Mouse (Mus musculus): Measurements from ENCODE around the gene Ly6g6e. TPM values are rescaled to one million over a fixed set of nuclear protein-coding genes. Genes with fewer than 3 reads are reported as not detected.
"Not testable (repeated sequence)": the region's sequence is repeated elsewhere in the genome, so short reads cannot be mapped to it uniquely, and the experiment has no call there.

Ly6g6e gene
- 10.1 and 10.7 TPM in 2 replicates for polyA plus RNA-seq (2014; fragmentation: Nextera tagmentation; extraction: Ambion mirVana)

DNA sequence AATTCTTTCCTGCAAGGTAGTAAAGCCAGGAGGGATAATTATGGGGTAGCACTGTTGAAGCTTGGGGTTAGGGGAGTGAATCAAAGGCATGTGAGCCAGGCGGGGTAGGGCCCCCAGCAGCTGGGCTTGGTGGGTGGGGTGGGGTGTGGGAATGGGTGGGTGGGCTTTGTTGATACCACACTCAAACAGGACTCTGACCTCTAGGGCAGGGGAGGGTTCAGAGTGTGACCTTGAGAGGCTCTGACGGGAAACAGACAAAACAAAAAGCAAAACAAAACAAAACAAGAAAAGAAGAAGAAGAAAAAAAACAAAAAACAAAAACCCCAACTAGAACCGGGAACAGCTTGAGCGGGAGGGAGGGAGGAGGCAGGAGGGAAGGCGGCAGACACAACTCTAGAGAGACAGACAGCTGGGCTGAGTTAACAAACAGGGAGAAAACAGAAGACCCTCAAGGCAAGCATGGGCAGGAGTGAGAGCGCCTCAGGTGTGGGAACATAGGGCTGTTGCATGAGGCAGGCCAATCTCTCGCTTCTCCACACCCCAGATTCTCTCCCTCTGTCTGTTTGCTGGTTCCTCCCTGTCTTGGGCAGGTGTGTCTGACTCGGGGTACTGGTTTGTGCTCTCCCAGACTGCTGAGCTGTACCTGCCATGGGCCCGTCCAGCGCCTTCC lies at the start of gene Ly6g6e:
Gene Ly6g6e (plus strand): TSS at position 396 of the 670 bp plus-strand sequence.
- Histone ChIP-seq H3K4me1 (ENCODE audit: control insufficient read depth, insufficient read depth, low read length) (peaks cover 11% of the 10 kb centered on the region; the same call in 1 of the 2 replicates), H3K36me3 (ENCODE audit: control insufficient read depth, insufficient read depth, low read length) (no peaks in the 10 kb centered on the region), H3K27ac (ENCODE audit: low read depth, low read length) (peak within 1 kb of the TSS; percentile 52; the same call in 1 of the 2 replicates), H3K9ac (ENCODE audit: low read length) (peak within 1 kb of the TSS; percentile 41; the same call in 1 of the 2 replicates), H3K27me3 (replicated peaks; ENCODE audit: control insufficient read depth, insufficient read depth, low read length) (no peaks in the 10 kb centered on the region), H3K4me3 (ENCODE audit: low read depth, low read length) (peak within 1 kb of the TSS; percentile 4; the same call in 1 of the 2 replicates), H3K9me3 (replicated peaks; ENCODE audit: control insufficient read depth, low read length) (no peaks in the 10 kb centered on the region), H3K4me2 (ENCODE audit: low read length) (peak within 1 kb of the TSS; percentile 35)
- WGBS, result 30% methylated on average over 10 of the region's 10 CpGs
- DNase-seq (ENCODE audit: low spot score) (peak; percentile 70), ATAC-seq (peak; percentile 84)

DNA sequence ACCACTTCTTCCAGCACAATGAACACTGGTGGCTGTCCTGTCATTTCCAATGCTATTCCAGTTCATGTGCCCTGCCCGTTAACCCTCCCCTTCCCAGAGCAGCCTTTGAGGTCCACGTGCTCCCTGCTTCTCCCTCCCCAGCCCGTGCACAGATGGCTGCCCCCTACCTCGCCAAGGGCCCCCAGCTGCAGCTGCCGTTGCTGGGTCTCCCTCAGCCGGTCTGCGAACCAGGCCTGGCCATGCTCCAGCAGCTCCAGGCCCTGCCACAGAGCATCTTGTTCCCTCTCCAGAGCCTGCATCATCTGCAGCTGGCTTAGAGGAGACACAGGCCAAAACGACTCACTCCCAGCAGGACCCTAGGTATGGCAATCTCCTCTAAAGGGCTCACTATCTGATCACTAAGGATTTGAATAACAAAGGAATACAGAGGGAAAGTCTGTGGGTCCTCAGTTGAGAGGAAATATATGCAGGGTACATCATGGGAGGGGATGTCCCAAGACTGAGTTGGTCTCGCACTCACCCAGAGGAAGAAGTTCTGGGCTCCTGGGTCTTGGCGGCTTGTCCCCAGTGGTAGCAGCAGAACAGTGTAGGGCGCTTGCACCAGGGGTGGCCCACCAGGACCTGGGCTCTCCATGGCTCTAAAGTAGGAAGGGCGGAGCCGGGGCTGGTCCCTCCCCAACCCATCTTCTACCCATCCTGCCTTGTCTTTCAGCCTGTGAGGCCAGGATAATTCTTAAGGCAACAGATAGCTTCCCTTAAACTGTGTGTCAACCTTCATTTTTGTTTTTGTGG lies 49.2 kb upstream of the Ly6g6e start, which contains the start of gene Sapcd1:
Gene Sapcd1 (minus strand): TSS at position 740 of the 792 bp plus-strand sequence.
- Histone ChIP-seq H3K27me3 (replicated peaks; ENCODE audit: control insufficient read depth, insufficient read depth, low read length) (no peaks in the 10 kb centered on the region), H3K4me2 (ENCODE audit: low read length) (peak within 1 kb of the TSS; percentile 16; the same call in 1 of the 2 replicates), H3K27ac (ENCODE audit: low read depth, low read length) (peak within 1 kb of the TSS; percentile 80), H3K4me3 (ENCODE audit: low read depth, low read length) (no peak within 1 kb of the TSS), H3K9me3 (replicated peaks; ENCODE audit: control insufficient read depth, low read length) (no peaks in the 10 kb centered on the region), H3K4me1 (ENCODE audit: control insufficient read depth, insufficient read depth, low read length) (peaks cover 11% of the 10 kb centered on the region), H3K9ac (ENCODE audit: low read length) (peak within 1 kb of the TSS; percentile 45; the same call in 1 of the 2 replicates), H3K36me3 (ENCODE audit: control insufficient read depth, insufficient read depth, low read length) (no peaks in the 10 kb centered on the region)
- WGBS, result 28% methylated on average over 13 of the region's 13 CpGs
- ATAC-seq (peak; percentile 93), DNase-seq (ENCODE audit: low spot score) (peak; percentile 82)

DNA sequence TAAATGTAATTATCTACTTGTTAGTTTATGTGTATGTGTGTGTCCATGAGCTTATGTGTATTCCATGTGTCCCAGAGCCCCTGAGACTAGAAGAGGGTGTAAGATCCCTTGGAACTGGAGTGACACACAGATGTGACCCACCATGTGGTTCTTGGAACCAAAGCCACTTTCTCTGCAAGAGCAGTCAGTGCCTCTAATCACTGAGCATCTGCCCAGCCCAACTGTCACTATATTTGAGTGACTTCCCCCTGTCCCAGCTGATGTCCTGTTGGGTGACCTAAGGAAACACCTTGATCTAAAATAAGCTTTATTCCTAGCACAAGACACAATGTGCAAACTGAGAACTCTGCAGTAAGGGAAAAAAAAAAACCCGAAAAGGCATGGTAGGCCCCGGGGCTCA lies 48.4 kb upstream of the Ly6g6e start:
- Histone ChIP-seq H3K9me3 (replicated peaks; ENCODE audit: control insufficient read depth, low read length) (no peaks in the 10 kb centered on the region), H3K27me3 (replicated peaks; ENCODE audit: control insufficient read depth, insufficient read depth, low read length) (no peaks in the 10 kb centered on the region), H3K9ac (ENCODE audit: low read length) (no peak overlapping the region), H3K4me1 (ENCODE audit: control insufficient read depth, insufficient read depth, low read length) (peaks cover 11% of the 10 kb centered on the region), H3K4me2 (ENCODE audit: low read length) (no peak overlapping the region), H3K27ac (ENCODE audit: low read depth, low read length) (no peak overlapping the region), H3K36me3 (ENCODE audit: control insufficient read depth, insufficient read depth, low read length) (no peaks in the 10 kb centered on the region), H3K4me3 (ENCODE audit: low read depth, low read length) (no peak overlapping the region)
- no peak for DNase-seq (ENCODE audit: low spot score)
- 84% methylated on average over 2 of the region's 2 CpGs for WGBS
- no peak for ATAC-seq

DNA sequence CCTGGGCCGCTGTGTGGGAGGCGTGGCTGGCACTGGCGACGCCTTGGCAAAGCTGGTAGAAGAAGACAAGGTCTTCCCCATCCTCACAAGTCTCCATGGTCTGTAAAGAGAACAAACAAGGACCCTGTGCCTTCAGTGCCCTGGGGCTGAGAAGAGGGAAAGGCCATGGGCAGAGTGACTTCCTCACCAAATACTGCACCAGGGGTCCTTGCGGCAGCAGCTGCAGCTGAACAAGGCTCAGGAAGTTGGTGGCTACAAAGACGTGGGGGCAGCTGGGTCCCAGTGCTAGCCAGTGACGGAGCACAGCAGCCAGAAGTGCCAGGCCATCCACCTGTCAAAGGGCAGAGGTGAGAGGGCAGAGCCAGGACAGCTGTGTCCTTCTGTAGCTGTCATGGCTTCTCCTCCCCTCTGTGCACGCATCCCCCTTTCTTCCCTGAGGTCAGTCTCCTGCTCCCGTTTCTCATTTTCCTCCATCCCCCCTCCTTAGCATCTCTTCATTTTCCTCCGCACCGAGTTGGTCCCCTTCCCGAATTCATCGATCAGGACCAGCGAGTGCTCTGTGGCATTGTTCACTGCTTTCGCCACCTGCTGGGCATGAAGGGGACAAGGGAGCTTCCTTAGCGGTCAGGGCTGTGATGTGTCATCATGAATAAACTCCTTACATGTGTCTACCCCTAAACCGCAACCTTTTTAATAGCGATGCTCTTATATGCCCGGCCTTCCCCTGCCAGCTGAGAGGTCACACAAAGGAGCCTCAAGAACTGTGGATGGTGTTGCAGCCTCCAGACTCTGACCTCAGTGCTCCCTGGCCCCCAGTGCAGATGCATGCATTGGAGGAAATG lies 46.8 kb upstream of the Ly6g6e start:
- ATAC-seq (no peak), DNase-seq (ENCODE audit: low spot score) (no peak)
- no peak overlapping the region for H3K27ac ChIP-seq (ENCODE audit: low read depth, low read length)
- H3K4me1 ChIP-seq (ENCODE audit: control insufficient read depth, insufficient read depth, low read length), result peaks cover 11% of the 10 kb centered on the region
- WGBS, result 32% methylated on average over 19 of the region's 19 CpGs
- no peaks in the 10 kb centered on the region for H3K36me3 ChIP-seq (ENCODE audit: control insufficient read depth, insufficient read depth, low read length)
- H3K9ac ChIP-seq (ENCODE audit: low read length), result no peak overlapping the region
- no peaks in the 10 kb centered on the region for H3K9me3 ChIP-seq (replicated peaks; ENCODE audit: control insufficient read depth, low read length)
- H3K27me3 ChIP-seq (replicated peaks; ENCODE audit: control insufficient read depth, insufficient read depth, low read length), result no peaks in the 10 kb centered on the region
- peak overlapping the region; percentile 0; the same call in 1 of the 2 replicates for H3K4me2 ChIP-seq (ENCODE audit: low read length)
- H3K4me3 ChIP-seq (ENCODE audit: low read depth, low read length), result no peak overlapping the region

DNA sequence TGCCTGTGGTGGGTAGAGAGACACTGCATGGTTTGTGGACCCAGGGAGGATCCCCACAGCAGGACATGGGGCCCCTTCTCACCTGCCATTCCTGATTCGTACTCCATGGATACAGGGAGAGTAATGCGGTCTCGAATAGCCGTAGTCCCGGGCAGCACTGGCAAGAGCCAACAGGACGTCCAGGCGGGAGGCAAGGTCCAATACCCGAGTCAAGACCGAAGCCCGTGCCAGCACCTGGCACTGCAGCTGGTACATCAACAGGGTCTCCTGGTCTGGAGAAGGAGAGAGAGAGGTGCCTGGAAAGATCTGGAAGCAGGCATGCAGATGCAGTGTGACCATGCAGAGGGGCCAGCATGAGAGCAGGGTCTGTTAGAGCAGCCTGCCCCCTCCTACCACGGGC lies 45.4 kb upstream of the Ly6g6e start:
- no peaks in the 10 kb centered on the region for H3K27me3 ChIP-seq (replicated peaks; ENCODE audit: control insufficient read depth, insufficient read depth, low read length)
- ATAC-seq (no peak), DNase-seq (ENCODE audit: low spot score) (no peak)
- no peak overlapping the region for H3K9ac ChIP-seq (ENCODE audit: low read length)
- H3K36me3 ChIP-seq (ENCODE audit: control insufficient read depth, insufficient read depth, low read length), result no peaks in the 10 kb centered on the region
- H3K27ac ChIP-seq (ENCODE audit: low read depth, low read length), result no peak overlapping the region
- no peak overlapping the region for H3K4me2 ChIP-seq (ENCODE audit: low read length)
- H3K4me1 ChIP-seq (ENCODE audit: control insufficient read depth, insufficient read depth, low read length), result peaks cover 8% of the 10 kb centered on the region; the same call in 1 of the 2 replicates
- no peaks in the 10 kb centered on the region for H3K9me3 ChIP-seq (replicated peaks; ENCODE audit: control insufficient read depth, low read length)
- WGBS, result 87% methylated on average over 11 of the region's 11 CpGs
- no peak overlapping the region for H3K4me3 ChIP-seq (ENCODE audit: low read depth, low read length)

DNA sequence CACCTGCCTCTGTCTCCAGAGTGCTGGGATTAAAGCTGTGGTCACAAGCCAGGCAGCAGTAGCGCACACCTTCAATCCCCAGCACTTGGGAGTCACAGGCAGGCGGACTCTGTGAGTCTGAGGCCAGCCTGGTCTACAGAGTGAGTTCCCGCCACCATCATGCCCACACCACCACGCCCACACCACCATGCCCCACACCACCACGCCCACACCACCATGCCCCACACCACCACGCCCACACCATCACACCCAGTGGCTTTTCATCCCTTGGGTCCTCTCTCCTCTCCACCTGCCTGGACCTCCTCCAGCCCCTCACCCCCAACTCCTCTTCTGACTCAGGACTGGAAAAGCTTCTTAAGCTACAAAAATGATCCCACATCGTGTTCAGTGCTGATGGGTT lies 44.8 kb upstream of the Ly6g6e start:
- 91% methylated on average over 7 of the region's 7 CpGs for WGBS
- Histone ChIP-seq H3K9ac (ENCODE audit: low read length) (no peak overlapping the region), H3K27me3 (replicated peaks; ENCODE audit: control insufficient read depth, insufficient read depth, low read length) (no peaks in the 10 kb centered on the region), H3K9me3 (replicated peaks; ENCODE audit: control insufficient read depth, low read length) (no peaks in the 10 kb centered on the region), H3K36me3 (ENCODE audit: control insufficient read depth, insufficient read depth, low read length) (no peaks in the 10 kb centered on the region), H3K27ac (ENCODE audit: low read depth, low read length) (no peak overlapping the region), H3K4me2 (ENCODE audit: low read length) (no peak overlapping the region), H3K4me1 (ENCODE audit: control insufficient read depth, insufficient read depth, low read length) (peaks cover 8% of the 10 kb centered on the region; the same call in 1 of the 2 replicates), H3K4me3 (ENCODE audit: low read depth, low read length) (no peak overlapping the region)
- DNase-seq (ENCODE audit: low spot score) (no peak), ATAC-seq (no peak)

DNA sequence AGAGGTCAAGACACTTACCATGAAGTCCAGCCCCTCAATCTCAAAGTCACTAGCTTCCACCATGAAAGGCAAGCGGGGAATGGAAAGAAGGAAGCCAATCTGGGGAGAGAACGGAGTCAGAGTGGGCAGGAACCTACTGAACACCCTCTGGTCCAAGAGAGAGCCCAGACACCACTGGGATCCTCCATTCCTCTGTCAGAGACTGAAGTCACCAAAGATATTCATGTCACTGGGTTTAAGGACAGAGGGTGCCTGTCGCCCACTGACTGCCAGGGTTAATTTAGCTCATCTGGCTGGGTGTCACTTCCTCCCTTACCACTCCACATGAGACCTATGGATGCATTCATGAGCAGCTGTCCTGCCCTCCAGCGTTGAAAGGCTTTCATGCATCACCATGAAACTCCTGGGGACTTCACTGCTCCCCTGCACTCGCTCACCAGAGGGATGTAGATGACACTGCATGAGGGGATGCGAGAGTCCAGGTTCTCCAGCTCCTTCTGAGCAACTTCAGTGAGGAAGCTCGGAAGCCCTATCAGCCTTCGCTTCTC lies 44.3 kb upstream of the Ly6g6e start:
- H3K27ac ChIP-seq (ENCODE audit: low read depth, low read length), result no peak overlapping the region
- peaks cover 6% of the 10 kb centered on the region; the same call in 1 of the 2 replicates for H3K4me1 ChIP-seq (ENCODE audit: control insufficient read depth, insufficient read depth, low read length)
- no peak for ATAC-seq
- H3K36me3 ChIP-seq (ENCODE audit: control insufficient read depth, insufficient read depth, low read length), result no peaks in the 10 kb centered on the region
- no peak overlapping the region for H3K9ac ChIP-seq (ENCODE audit: low read length)
- no peaks in the 10 kb centered on the region for H3K9me3 ChIP-seq (replicated peaks; ENCODE audit: control insufficient read depth, low read length)
- 79% methylated on average over 8 of the region's 8 CpGs for WGBS
- no peak for DNase-seq (ENCODE audit: low spot score)
- H3K27me3 ChIP-seq (replicated peaks; ENCODE audit: control insufficient read depth, insufficient read depth, low read length), result no peaks in the 10 kb centered on the region
- no peak overlapping the region for H3K4me3 ChIP-seq (ENCODE audit: low read depth, low read length)
- H3K4me2 ChIP-seq (ENCODE audit: low read length), result no peak overlapping the region

DNA sequence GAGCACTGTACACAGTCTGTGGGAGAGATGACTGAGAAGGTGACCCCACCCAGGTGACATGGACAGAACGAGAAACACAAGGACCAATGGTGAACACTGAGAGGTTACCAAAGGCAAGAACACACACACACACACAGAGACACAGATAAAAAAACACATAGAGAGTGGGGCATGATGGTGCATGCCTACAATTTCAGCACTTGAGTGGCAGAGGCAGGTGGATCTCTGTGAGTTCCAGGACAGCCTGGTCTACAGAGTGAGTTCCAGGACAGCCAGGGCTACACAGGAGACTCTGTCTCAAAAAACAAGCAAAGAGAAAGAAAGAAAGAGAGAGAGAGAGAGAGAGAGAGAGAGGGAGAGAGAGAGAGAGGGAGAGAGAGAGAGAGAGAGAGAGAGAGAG lies 43.0 kb upstream of the Ly6g6e start:
- not testable (repeated sequence) for H3K4me3 ChIP-seq (ENCODE audit: low read depth, low read length); H3K9ac ChIP-seq (ENCODE audit: low read length); DNase-seq (ENCODE audit: low spot score); H3K27me3 ChIP-seq (replicated peaks; ENCODE audit: control insufficient read depth, insufficient read depth, low read length); H3K27ac ChIP-seq (ENCODE audit: low read depth, low read length); ATAC-seq; H3K4me2 ChIP-seq (ENCODE audit: low read length); H3K9me3 ChIP-seq (replicated peaks; ENCODE audit: control insufficient read depth, low read length); H3K36me3 ChIP-seq (ENCODE audit: control insufficient read depth, insufficient read depth, low read length); H3K4me1 ChIP-seq (ENCODE audit: control insufficient read depth, insufficient read depth, low read length)
- WGBS, result 79% methylated on average over 1 of the region's 1 CpGs

Data from forebrain, embryonic 14.5 days (tissue).